Mouse (Mus musculus) limb, embryonic 13.5 days (tissue): ENCODE measurements around the gene Ap5s1. TPM values are rescaled to one million over a fixed set of nuclear protein-coding genes. Genes with fewer than 3 reads are reported as not detected.

Source experiments
- ATAC-seq: fragments of 200-750 bp; cut with Nextera tagmentation; 2 replicates; pipeline ENCODE4 v1.8.0; 2017; ENCODE audit warnings: low read depth, moderate number of reproducible peaks, moderate TSS enrichment; ENCODE audit not compliant: low FRiP score
- H3K27ac ChIP-seq: fragments of 300-500 bp; sonication (generic); 2 replicates; pipeline ENCODE4 v1.5.1; 2015; ENCODE audit warnings: inconsistent platforms, mild to moderate bottlenecking, moderate library complexity
- H3K27me3 ChIP-seq: fragments of 300-500 bp; sonication (generic); 2 replicates; pipeline ENCODE4 v1.6.1; 2015; ENCODE audit warnings: mild to moderate bottlenecking, inconsistent platforms
- H3K36me3 ChIP-seq: fragments of 300-500 bp; sonication (generic); 2 replicates; pipeline ENCODE4 v1.6.1; 2015; ENCODE audit warnings: inconsistent platforms, mild to moderate bottlenecking, moderate library complexity
- H3K4me1 ChIP-seq: fragments of 300-500 bp; sonication (generic); 2 replicates; pipeline ENCODE4 v1.6.1; 2015; ENCODE audit warnings: inconsistent platforms
- H3K4me2 ChIP-seq: fragments of 300-500 bp; sonication (generic); replicated peaks from 2 replicates; pipeline ENCODE4 v1.6.1; 2015; ENCODE audit warnings: inconsistent platforms, mild to moderate bottlenecking, moderate library complexity
- H3K4me3 ChIP-seq: fragments of 300-500 bp; sonication (generic); 2 replicates; pipeline ENCODE4 v1.5.1; 2015; ENCODE audit warnings: moderate library complexity, mild to moderate bottlenecking, inconsistent platforms
- H3K9ac ChIP-seq: fragments of 300-500 bp; sonication (generic); 2 replicates; pipeline ENCODE4 v1.6.1; 2015; ENCODE audit warnings: mild to moderate bottlenecking, inconsistent platforms
- H3K9me3 ChIP-seq: fragments of 300-500 bp; sonication (generic); 2 replicates; pipeline ENCODE4 v1.6.1; 2016; ENCODE audit warnings: inconsistent platforms
- WGBS: fragments of 180-500 bp; shearing (Covaris S2); methylation state at CpG from one replicate; pipeline ENCODE4 v1.1.7; 2015; 5-methylcytosine and 5-hydroxymethylcytosine counted together
- polyA plus RNA-seq: library from polyadenylated mRNA; unstranded; fragments of >200 nt; fragmentation: Nextera tagmentation; extraction: Ambion mirVana; gene quantifications from 2 replicates; pipeline ENCODE4 v1.2.1, GENCODE M21; 2015

Gene Ap5s1
- 28.0 and 31.3 TPM in 2 replicates for polyA plus RNA-seq

GRCm38 (mm10) chr2:131206778-131207177 is at the start of gene Ap5s1:
Gene Ap5s1, plus strand, starts transcription at chr2:131207078.
- no peaks in the 10 kb centered on the region for H3K27me3 ChIP-seq
- H3K36me3 ChIP-seq: no peaks in the 10 kb centered on the region
- no peak within 1 kb of the TSS for H3K4me3 ChIP-seq
- H3K4me2 ChIP-seq: no peak within 1 kb of the TSS
- peaks cover 27% of the 10 kb centered on the region for H3K4me1 ChIP-seq
- 74% methylated on average over 4 of the region's 4 CpGs for WGBS
- ATAC-seq: no peak
- no peak within 1 kb of the TSS for H3K27ac ChIP-seq
- H3K9me3 ChIP-seq: no peaks in the 10 kb centered on the region
- H3K9ac ChIP-seq: no peak within 1 kb of the TSS

DNA sequence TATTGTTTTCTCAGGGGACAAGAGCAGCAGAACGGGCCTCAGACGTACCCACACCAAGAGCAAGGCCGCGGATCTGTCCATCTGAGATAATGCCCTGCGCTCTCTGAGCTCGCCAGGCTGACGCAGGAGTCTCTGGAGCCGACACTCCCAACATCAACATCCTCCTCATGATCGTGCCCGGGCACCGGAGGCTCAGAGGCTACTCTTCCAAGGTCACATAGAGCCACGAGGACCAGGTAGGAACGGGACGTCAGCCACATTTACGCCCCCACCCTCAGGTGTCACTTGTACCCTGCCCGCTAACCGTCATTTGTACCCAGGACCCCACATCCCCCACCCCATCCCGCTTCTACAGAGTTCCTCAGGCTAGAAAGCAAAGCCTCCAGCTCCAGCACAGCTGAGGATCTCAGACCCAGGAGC is 47.4 kb upstream of the Ap5s1 start:
- WGBS: under 1% methylated on average over 18 of the region's 18 CpGs
- peak overlapping the region; percentile 59; the same call in 1 of the 2 replicates for H3K27ac ChIP-seq
- peak overlapping the region; percentile 83 for H3K9ac ChIP-seq
- H3K4me3 ChIP-seq: peak overlapping the region; percentile 77
- peak overlapping the region; percentile 95 for H3K4me2 ChIP-seq
- H3K36me3 ChIP-seq: peaks cover 10% of the 10 kb centered on the region
- peak; percentile 69 for ATAC-seq
- H3K4me1 ChIP-seq: peaks cover 30% of the 10 kb centered on the region
- H3K27me3 ChIP-seq: no peaks in the 10 kb centered on the region
- no peaks in the 10 kb centered on the region for H3K9me3 ChIP-seq

DNA sequence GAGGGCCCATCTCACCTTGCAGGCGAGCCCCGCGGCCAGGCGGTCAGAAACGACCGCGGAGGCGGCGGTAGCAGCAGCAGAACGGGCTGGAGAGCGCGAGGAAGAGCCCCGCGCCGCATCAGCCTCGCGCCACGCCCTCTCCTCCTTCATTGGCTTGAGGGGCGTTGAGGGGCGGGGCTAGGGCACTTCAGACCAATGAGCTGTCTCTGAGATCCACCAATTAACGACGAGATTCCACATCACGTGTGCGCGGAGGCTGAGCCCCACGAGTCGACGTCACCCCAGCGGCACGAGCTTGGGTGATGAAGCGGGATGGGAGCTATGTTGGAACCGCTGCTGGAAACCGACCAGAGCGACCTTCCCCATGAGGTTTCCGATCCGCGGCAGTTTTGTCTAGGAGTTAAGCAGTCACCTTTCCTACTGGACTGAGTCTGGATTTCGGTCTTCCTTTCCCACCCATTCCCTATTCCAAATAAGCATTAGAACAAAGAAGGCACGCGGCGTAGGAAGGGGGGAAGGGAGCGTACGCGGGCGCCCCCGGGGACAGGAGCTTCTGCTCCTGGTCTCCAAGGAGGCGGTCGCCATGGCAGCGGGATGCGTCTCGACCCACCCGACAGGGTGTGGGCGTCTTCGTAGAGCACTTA is 46.8 kb upstream of the Ap5s1 start, which contains the start of gene 1700037H04Rik:
Gene 1700037H04Rik (minus strand): TSS at position 144 of the 644 bp plus-strand sequence.
- H3K9me3 ChIP-seq: 0 out of 2 replicates have a peak, but pooled peaks cover 3% of the 10 kb centered on the region
- peak; percentile 98 for ATAC-seq
- no peaks in the 10 kb centered on the region for H3K27me3 ChIP-seq
- peaks cover 30% of the 10 kb centered on the region for H3K4me1 ChIP-seq
- peak within 1 kb of the TSS; percentile 95 for H3K4me2 ChIP-seq
- H3K9ac ChIP-seq: peak within 1 kb of the TSS; percentile 86
- H3K4me3 ChIP-seq: peak within 1 kb of the TSS; percentile 77
- H3K36me3 ChIP-seq: peaks cover 5% of the 10 kb centered on the region
- peak within 1 kb of the TSS; percentile 86 for H3K27ac ChIP-seq
- WGBS: under 1% methylated on average over 54 of the region's 54 CpGs

DNA sequence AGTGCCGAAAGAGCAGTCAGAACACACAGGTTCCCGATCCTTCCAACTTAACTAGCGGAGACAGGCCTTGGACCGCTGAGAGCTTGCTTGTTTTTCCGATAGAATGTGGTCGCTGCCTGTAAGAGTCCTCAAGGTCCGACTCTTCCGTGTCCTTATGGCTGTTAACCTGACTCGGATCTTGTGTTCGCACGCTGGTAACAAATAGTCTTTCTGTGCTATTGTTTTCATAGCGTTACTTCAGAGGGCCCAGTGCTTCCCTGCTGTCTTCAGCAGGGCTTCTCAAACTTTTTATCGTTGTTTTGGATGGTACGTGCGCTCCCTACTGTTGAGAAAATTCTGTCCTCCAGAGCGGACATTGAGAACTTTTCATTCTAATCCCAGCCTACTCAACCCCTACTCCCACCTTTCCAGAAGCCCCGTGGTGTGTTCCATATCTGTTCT is 46.2 kb upstream of the Ap5s1 start:
- 0 out of 2 replicates have a peak, but pooled peaks have one; percentile 0 for ATAC-seq
- Histone ChIP-seq H3K27ac (peak overlapping the region; percentile 86), H3K4me1 (peaks cover 30% of the 10 kb centered on the region), H3K4me3 (peak overlapping the region; percentile 77), H3K4me2 (peak overlapping the region; percentile 95), H3K27me3 (no peaks in the 10 kb centered on the region), H3K9ac (peak overlapping the region; percentile 86), H3K36me3 (no peaks in the 10 kb centered on the region), H3K9me3 (peaks cover 5% of the 10 kb centered on the region; the same call in 1 of the 2 replicates)
- under 1% methylated on average over 17 of the region's 17 CpGs for WGBS

GRCm38 (mm10) chr2:131163924-131164323 is 43.0 kb upstream of the Ap5s1 start:
- Histone ChIP-seq H3K27ac (no peak overlapping the region), H3K36me3 (no peaks in the 10 kb centered on the region), H3K4me3 (no peak overlapping the region), H3K4me1 (peaks cover 14% of the 10 kb centered on the region), H3K4me2 (no peak overlapping the region), H3K27me3 (peaks cover 4% of the 10 kb centered on the region), H3K9ac (peak overlapping the region; percentile 39; the same call in 1 of the 2 replicates), H3K9me3 (peaks cover 5% of the 10 kb centered on the region; the same call in 1 of the 2 replicates)
- 65% methylated on average over 7 of the region's 7 CpGs for WGBS
- ATAC-seq: no peak

DNA sequence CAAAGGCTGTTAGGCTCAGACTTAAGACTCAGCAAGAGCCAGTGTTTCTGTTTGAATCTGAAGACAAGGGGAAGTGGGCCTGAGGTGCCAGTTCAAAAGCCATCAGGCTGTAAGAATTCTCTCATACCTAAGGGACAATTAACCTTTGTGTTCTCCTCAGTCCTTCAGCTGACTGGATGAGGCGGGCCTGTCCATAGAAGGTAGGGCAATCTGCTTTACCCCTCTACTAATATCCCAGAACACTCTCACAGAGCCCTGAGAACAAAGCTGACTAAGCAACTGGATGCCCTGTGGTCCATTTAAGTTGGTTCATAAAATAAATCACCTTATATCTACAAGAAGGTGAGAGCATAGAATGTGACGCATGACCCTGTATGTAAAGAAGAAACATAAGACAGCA is 40.7 kb upstream of the Ap5s1 start:
- H3K4me2 ChIP-seq: no peak overlapping the region
- H3K9me3 ChIP-seq: peaks cover 5% of the 10 kb centered on the region; the same call in 1 of the 2 replicates
- peaks cover 10% of the 10 kb centered on the region for H3K4me1 ChIP-seq
- no peaks in the 10 kb centered on the region for H3K36me3 ChIP-seq
- peaks cover 27% of the 10 kb centered on the region for H3K27me3 ChIP-seq
- H3K4me3 ChIP-seq: no peak overlapping the region
- ATAC-seq: no peak
- 88% methylated on average over 2 of the region's 2 CpGs for WGBS
- H3K9ac ChIP-seq: no peak overlapping the region
- H3K27ac ChIP-seq: no peak overlapping the region

DNA sequence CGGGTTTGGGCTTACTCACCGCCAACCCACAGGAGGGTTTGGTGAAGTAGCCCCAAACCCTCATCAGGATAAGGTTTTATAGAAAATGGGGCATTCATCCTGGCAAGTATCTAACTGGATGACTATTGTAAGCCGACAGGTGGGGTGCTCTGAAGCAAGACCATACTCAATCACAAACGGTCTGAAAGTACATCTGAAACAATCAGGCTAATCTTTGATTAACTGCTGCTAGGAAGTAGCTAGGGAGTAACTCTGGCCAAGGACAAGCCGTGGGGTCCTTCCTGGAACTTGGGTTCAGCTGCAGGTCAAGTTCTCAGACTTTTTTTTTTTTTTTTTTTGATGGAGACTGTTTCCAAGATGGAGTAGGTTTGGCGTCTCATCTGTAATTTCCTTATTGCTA is 38.9 kb upstream of the Ap5s1 start:
- no peak overlapping the region for H3K4me2 ChIP-seq
- H3K4me3 ChIP-seq: no peak overlapping the region
- H3K4me1 ChIP-seq: peaks cover 20% of the 10 kb centered on the region
- peaks cover 45% of the 10 kb centered on the region for H3K27me3 ChIP-seq
- H3K9me3 ChIP-seq: peaks cover 5% of the 10 kb centered on the region; the same call in 1 of the 2 replicates
- no peak overlapping the region for H3K27ac ChIP-seq
- no peak for ATAC-seq
- no peaks in the 10 kb centered on the region for H3K36me3 ChIP-seq
- H3K9ac ChIP-seq: no peak overlapping the region
- 84% methylated on average over 6 of the region's 6 CpGs for WGBS

GRCm38 (mm10) chr2:131168914-131169313 is 38.0 kb upstream of the Ap5s1 start:
- H3K4me2 ChIP-seq: no peak overlapping the region
- no peak for ATAC-seq
- peaks cover 54% of the 10 kb centered on the region for H3K27me3 ChIP-seq
- H3K4me3 ChIP-seq: no peak overlapping the region
- no peak overlapping the region for H3K27ac ChIP-seq
- WGBS: 52% methylated on average over 1 of the region's 1 CpGs
- peaks cover 18% of the 10 kb centered on the region for H3K4me1 ChIP-seq
- no peak overlapping the region for H3K9ac ChIP-seq
- H3K36me3 ChIP-seq: no peaks in the 10 kb centered on the region
- peaks cover 5% of the 10 kb centered on the region; the same call in 1 of the 2 replicates for H3K9me3 ChIP-seq

GRCm38 (mm10) chr2:131170936-131171335 is 35.9 kb upstream of the Ap5s1 start:
- no peaks in the 10 kb centered on the region for H3K9me3 ChIP-seq
- peaks cover 3% of the 10 kb centered on the region; the same call in 1 of the 2 replicates for H3K36me3 ChIP-seq
- H3K4me1 ChIP-seq: peaks cover 29% of the 10 kb centered on the region
- ATAC-seq: no peak
- peaks cover 58% of the 10 kb centered on the region for H3K27me3 ChIP-seq
- peak overlapping the region; percentile 30 for H3K4me3 ChIP-seq
- H3K9ac ChIP-seq: peak overlapping the region; percentile 54; the same call in 1 of the 2 replicates
- 10% methylated on average over 9 of the region's 9 CpGs for WGBS
- no peak overlapping the region for H3K27ac ChIP-seq
- H3K4me2 ChIP-seq: peak overlapping the region; percentile 60

- Histone ChIP-seq H3K4me3 (peak overlapping the region; percentile 30), H3K36me3 (peaks cover 9% of the 10 kb centered on the region), H3K27me3 (peaks cover 58% of the 10 kb centered on the region), H3K9me3 (no peaks in the 10 kb centered on the region), H3K4me1 (peaks cover 35% of the 10 kb centered on the region), H3K27ac (no peak overlapping the region), H3K9ac (peak overlapping the region; percentile 54), H3K4me2 (peak overlapping the region; percentile 60)
- no peak for ATAC-seq
- WGBS: 3% methylated on average over 43 of the region's 43 CpGs
Observed at GRCm38 (mm10) chr2:131171401-131172104, 35.3 kb upstream of the Ap5s1 start.

DNA sequence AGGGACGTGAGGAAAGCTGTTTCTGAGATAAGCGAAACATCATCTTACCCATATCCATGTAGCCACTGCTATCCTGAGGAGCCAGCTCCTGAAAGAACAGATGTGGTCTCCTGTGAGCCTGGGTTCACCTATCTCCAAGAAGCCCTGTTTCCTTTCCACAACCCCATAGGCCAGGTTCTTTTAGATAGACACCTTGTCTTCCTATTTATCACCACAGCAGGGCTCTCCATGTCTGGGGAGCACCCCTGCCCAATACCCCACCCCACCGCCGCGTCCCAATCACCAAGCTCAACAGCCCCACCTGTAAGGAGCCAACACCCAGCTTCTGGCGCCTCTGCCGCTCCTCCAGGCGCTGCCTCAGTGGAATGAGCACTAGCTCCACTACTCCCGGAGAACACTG is 34.6 kb upstream of the Ap5s1 start:
- H3K36me3 ChIP-seq: peaks cover 15% of the 10 kb centered on the region
- no peak overlapping the region for H3K4me3 ChIP-seq
- no peak for ATAC-seq
- no peak overlapping the region for H3K27ac ChIP-seq
- peaks cover 42% of the 10 kb centered on the region for H3K4me1 ChIP-seq
- no peak overlapping the region for H3K9ac ChIP-seq
- peaks cover 58% of the 10 kb centered on the region for H3K27me3 ChIP-seq
- no peak overlapping the region for H3K4me2 ChIP-seq
- WGBS: 42% methylated on average over 9 of the region's 9 CpGs
- no peaks in the 10 kb centered on the region for H3K9me3 ChIP-seq

- no peak overlapping the region for H3K27ac ChIP-seq
- peak overlapping the region; percentile 80 for H3K4me2 ChIP-seq
- H3K36me3 ChIP-seq: peaks cover 24% of the 10 kb centered on the region
- H3K4me1 ChIP-seq: peaks cover 63% of the 10 kb centered on the region
- peak; percentile 51; the same call in 1 of the 2 replicates for ATAC-seq
- peak overlapping the region; percentile 43 for H3K4me3 ChIP-seq
- WGBS: 5% methylated on average over 11 of the region's 11 CpGs
- peaks cover 46% of the 10 kb centered on the region for H3K27me3 ChIP-seq
- H3K9ac ChIP-seq: peak overlapping the region; percentile 54
- no peaks in the 10 kb centered on the region for H3K9me3 ChIP-seq
Observed at GRCm38 (mm10) chr2:131174700-131175099, 32.2 kb upstream of the Ap5s1 start.
